Mouse (Mus musculus) heart, postnatal 14 days (tissue): Measurements from ENCODE around the gene Nemf. TPM values are rescaled to one million over a fixed set of nuclear protein-coding genes. Genes with fewer than 3 reads are reported as not detected.
"Not testable (repeated sequence)": the region's sequence is repeated elsewhere in the genome, so short reads cannot be mapped to it uniquely, and the experiment has no call there.

ENCODE experiments used
- DNase-seq, 2 experiments: peaks; one replicate each; pipeline ENCODE4 v3.0.0; 2021 to 2022
- intact Hi-C: fragments of 180-260 bp; cut with DNase I; formaldehyde crosslinking; loops from one replicate; pipeline ENCODE4 v1.15.1; 2025
- long read RNA-seq, 2 experiments: library from polyadenylated mRNA; stranded (forward); transcript quantifications; one replicate each; pipeline ENCODE4 v2.0.0; 2021
- total RNA-seq, 2 experiments: library from RNA; stranded (reverse); gene quantifications; 2 replicates each; pipeline ENCODE4 v1.2.3; 2021

Gene Nemf
- total RNA-seq = 10 to 100 TPM; 26.1 to 28.5 TPM
- long read RNA-seq, experiment 1, full-length matches to known transcripts = 14 of 25 reads
- long read RNA-seq, experiment 1, partial matches to known transcripts = 6 of 25 reads
- long read RNA-seq, experiment 1, other reads (novel, unspliced or antisense) = 5 of 25 reads
- long read RNA-seq, experiment 2, full-length matches to known transcripts = 24 of 33 reads
- long read RNA-seq, experiment 2, partial matches to known transcripts = 3 of 33 reads
- long read RNA-seq, experiment 2, other reads (novel, unspliced or antisense) = 6 of 33 reads

DNA sequence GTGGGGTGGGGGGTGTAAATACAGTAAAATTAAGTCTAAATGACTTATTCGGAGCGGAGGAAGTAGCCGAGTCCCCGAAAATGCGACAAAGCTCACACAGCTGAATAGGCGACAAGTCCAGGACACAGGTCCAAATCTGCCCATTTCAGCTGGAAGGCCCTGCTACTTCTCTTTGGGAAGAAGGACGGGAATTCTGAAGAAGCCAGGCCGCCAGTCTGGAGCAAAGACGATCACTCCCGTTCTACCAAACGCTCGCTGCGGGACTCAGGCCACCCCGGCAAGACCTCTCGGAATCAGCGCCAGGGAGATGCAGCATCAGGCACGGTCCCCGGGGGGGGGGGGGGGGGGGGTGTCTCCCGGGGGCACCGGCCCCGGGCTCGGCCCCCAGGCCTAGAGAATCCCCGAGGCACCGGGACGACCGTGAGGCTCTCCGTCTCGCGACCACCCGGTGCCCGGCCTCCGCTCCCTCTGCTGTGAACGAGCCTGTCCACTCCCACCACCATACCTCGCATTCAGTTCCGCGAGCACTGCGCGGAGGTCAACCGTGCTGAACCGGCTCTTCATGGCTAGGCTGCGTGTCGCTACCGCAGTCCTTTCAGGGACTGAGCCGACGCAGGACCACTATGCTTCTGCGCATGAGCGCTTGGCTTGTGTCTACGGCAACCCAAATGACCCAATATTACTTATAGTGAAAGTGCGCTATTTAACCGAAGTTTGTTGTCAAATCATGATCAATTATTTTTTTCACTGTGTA, at the start of gene Nemf:
Gene Nemf (minus strand): TSS at position 620 of the 754 bp plus-strand sequence.
- intact Hi-C loops = no loop called here
- peak; percentile 81 to 85 for DNase-seq

DNA sequence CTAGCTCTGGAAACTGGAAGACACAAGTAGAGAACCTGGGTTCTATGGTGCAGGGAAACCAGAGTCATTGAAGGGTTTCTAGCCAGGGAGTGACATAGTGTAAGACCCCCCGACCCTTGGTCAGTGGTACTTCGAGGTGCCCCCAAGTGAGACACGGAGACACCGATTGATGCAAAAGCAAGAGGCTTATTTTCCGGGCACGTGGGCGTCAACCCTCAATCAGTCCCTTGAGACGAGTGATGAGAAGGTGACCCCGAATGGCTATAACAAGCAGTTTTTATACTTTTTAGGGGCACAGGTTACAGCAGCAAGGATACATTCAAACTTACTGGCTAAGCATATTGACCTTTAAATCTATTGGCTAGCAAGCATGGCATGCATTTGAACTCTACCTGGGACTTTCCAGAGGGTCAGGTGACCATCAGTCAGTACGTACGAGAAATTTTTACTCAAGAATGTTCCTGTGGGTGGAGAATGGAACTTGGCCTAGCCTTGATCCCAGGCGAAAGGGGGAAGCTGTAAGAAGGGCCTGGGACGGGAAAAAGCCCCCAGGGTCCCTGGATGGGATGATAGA, 45.7 kb upstream of the Nemf start:
- intact Hi-C loops = no loop called here
- no peak for DNase-seq

DNA sequence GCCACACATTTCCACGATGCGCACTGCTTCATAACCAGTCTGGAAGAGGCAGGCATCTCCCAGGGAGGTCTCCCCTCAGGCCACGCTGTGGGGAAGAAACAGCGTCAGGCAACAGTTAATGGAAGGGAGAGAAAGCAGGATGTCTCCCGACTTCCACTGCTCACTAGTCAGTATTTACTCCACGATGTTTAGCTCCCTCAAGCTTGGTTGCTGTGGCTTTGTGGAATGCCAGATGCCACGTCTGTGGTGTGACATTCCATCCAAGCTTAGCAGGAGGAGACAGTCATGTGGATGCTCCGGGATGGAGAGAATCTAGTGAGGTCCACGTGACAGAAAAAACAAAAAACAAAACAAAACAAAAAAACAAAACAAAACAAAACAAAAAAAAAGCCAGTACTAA, 45.1 kb upstream of the Nemf start:
- DNase-seq = no peak
- intact Hi-C loops = no loop called here

DNA sequence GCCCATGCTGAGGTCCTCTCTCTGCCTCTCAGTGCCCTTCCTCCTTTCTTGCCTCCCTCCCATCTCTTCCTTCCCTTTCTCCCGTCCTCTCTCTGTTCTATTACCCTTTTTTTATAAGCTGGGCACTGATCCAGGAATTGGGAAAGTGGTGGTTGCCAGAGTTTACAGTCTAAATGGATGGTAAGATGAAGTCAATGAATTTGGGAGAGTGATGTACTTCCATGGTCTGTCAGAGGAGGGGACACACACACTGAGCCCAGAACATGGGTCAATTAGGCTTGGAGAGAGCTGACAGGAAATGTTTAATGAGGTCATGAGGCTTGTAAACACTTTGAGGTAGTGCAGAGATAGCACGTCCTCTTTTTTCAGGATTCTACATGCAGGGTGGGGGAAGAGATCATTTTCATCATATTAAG, 43.9 kb upstream of the Nemf start:
- no peak for DNase-seq
- intact Hi-C loops = no loop called here

DNA sequence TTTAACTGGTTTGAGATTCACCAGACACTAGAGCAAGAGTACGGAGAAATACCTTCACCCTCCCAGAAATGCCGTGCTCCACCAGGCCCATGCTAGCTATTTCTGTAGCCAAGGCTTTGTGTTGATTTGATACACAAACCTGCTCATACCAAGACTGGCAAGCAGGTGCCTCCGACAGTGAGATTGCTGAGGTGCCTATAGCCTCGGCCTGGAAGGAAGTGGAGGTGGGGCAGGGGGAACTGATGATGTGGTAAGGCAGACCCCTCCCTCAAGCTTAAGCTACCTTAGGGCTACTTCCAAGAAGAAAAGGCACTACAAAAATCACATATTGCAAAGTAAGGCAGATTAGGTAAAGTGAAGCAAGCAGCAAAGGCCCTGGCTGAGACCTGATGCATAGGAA, 43.4 kb upstream of the Nemf start:
- intact Hi-C loops = no loop called here
- no peak for DNase-seq

DNA sequence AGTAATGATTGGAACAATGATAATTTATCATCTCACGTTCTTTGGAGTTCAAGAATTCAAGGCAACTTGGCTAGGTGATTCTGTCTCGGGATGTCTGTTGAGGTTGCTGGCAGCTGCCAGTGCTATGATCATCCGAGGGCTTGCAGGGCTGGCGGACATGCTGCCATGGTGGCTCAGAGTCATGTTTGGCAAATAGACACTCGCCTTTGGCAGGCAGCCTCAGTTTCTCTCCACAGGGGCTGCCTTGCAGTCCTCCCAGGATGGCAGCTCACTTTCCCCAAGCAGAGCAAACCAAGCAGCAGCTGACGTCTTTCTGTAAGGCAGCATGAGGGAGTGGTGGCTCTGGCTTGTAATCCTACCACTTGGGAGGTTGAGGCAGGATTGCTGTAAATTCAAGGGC, 37.5 kb upstream of the Nemf start:
- DNase-seq = no peak
- intact Hi-C loops = no loop called here

DNA sequence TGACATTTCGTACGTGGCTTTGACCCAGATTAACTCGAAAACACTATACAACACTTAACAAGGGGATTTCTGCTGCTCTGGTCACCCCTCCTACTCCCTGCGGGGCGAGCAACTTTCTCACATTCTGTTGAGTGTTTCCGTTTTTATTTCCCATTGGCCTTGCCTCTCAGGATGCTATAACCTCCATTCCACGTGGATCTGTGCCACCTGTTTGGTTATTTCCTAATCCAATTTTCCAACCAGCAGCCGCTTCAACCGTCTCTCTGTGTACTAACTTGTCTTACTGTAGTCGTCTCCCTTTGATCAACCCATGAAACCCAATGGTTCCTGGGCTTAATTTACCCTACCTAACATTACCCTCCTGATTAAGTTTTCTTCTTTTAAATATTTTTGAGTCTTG, 36.1 kb upstream of the Nemf start:
- intact Hi-C loops = no loop called here
- DNase-seq = no peak

DNA sequence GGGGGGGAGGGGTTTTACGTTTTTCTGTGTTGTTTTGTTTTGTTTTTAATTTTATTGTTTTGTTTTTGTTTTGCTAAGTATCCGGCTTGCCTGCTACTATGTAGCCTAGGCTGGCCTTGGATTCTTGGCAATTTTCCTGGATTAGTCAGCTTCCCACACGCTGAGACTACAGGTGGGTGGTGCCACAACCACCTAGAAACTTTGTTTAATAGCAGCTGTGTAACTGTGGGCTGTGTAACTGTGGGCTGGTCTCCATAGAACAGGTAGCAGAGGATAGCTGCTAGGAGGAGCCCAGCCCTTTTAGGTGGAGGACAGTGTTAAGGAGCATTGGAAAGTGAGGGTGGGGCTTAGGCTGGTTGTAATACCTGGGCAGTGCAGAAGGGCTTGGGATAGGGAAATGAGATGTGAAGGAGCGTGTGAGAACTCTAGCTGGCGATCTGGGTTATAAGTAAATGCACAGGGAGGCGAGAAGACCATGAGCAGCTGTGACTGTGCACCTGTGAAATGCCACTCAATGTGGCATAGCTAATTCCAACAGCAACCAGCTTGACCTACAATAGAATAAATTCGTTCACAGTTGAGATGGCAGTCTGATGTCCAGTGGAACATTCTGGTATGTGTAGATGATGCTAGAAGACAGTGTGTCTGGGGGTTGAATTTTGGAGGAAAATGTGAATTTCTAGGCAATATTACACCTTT, 33.2 kb upstream of the Nemf start:
- intact Hi-C loops = no loop called here
- no peak for DNase-seq

DNA sequence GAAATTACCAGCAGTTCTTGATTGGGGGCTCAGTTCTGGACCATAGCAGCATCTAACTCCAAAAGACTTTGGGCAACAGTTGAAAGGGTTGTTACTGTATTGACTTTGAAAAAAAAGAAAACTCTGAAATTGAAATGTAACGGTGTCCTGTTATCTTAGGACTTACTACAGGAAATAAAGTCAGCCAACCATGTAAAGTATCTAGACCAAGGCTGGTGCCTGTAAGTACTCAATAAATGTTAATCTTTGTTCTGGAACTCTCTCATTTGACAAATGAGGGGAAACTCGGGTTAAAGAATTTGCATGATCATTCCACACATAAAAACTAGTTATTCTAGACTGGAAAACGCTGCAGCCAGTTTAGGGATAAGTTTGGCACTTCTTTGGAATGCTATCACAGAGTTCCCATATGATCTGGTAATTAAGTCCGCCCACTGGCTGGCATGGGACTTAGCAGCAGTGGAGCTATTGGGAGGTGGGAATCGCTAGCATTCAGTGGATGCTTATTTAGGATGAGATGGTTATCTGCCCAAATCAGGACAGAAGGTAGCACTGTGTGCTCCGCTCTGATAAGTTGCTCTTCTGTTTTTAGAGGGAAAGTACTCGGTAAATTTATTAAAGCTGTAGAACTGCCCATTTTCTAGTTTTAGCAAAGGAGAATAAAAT, 32.4 kb upstream of the Nemf start:
- intact Hi-C loops = no loop called here
- DNase-seq = no peak

DNA sequence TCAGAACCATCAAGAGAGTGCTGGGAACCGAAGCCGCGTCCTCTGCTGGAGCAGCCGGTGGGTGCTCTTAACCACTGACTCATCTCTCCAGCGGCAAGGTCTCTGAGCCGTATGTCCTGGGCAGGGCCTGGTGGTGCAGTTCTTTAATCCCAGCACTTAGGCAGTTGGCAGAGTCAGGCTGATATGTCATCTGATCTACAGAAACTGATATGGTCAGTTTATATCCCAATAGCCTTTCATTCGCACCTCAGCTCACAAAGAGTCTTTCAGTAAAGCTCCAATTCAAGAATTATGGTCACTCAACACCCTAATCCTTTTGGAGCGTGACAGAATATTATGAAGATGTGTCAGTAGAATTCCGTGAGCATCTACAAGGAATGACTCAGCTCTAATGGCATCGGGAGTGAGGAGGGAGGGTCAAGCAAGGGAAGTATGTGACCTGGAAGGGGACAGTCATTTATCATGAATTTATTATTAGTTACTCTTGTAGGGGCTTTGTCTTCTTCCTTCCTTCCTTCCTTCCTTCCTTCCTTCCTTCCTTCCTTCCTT, 31.4 kb upstream of the Nemf start:
- intact Hi-C loops = no loop called here
- no peak for DNase-seq

DNA sequence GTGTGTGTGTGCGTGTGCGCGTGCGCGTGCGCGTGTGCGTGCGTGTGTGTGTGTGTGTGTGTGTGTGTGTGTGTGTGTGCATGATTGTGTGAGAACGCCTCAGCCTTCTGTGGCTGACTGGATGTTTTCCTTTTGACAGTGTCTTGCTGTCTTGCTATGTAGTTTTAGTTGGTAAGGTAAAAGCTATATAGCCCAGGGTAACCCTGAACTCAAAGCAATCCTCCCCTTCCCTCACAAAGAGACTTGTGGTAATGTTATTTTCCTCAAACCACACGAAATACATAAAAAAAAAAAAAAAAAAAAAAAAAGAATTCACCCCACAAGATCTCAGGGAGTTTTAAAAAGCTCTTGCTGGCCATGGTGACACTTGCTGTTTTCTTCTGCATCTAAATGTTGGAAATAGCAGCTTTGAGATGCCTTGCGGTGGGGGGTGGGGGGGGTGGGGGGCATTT, 29.3 kb upstream of the Nemf start:
- intact Hi-C loops, DNase-seq: not testable (repeated sequence)

DNA sequence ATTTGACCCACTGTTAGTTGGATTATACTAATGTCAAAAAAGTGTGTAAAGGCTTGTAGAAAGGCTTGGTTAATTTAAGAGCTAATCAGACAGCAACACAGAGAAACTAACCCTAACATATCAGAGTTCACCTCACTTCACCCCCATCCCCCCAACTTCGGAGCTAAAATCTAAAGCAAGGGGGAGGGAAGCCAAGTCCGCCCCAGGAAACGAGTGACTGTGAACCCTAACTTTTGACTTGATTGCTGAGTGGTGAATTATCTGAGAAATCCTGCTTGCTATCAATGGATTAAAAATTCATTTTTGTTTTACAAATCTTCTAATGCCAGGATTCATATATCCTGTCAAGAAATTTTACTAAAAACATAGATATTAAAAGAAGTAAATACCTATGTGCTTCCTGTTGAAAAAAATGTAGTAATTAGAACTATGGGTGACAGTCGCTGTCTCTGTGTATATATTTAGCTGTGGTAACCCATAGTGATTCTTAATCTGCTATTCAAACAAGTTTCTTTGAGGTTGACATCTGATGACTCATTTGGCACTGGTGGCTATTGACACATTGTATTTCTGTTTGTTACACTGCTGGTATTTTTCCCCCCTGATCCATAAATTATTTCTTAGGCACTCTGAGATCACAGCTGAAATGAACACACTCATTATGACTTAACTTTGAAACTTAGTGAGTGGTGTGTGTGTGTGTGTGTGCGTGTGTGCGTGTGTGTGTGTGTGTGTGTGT, 28.7 kb upstream of the Nemf start:
- DNase-seq = no peak
- intact Hi-C loops = no loop called here

DNA sequence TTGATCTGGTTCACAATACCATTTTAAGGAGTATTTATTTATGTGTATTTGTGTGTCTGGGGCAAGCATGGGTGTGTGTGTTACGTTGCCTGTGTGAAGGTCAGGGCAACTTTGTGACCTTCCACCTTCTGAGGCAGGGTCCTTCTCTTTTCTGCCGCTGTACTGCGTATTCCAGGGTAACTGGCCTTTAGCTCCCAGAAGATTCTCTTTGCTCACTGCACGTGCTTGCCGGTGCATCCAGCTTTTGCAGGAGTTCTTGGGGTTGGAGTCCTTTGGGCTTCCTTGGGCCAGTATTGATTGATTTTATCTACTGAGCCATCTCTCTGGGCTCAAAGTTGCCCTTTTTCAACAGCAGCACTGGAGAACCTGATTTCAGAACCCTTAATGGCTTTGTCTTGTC, 27.6 kb upstream of the Nemf start:
- DNase-seq = no peak
- intact Hi-C loops = no loop called here

DNA sequence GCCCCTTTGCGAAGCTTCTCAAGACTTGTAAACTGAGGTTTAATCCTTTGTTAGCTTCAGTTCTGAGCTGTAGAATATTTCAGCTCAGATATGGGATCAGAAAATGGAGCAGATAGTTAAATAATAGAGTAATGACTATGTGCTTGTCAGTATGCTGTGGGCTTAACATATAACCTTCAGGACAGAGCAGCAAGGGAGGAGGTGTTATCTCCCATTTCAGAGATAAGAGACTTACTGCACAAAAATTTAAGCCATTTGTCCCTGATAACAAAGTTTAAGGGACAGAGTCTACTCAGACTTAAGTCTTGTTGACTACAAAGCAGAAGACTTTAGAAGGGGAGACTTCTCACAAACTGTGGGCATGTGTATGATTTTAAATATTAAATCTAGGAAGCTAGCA, 25.9 kb upstream of the Nemf start:
- intact Hi-C loops = no loop called here
- DNase-seq = no peak

DNA sequence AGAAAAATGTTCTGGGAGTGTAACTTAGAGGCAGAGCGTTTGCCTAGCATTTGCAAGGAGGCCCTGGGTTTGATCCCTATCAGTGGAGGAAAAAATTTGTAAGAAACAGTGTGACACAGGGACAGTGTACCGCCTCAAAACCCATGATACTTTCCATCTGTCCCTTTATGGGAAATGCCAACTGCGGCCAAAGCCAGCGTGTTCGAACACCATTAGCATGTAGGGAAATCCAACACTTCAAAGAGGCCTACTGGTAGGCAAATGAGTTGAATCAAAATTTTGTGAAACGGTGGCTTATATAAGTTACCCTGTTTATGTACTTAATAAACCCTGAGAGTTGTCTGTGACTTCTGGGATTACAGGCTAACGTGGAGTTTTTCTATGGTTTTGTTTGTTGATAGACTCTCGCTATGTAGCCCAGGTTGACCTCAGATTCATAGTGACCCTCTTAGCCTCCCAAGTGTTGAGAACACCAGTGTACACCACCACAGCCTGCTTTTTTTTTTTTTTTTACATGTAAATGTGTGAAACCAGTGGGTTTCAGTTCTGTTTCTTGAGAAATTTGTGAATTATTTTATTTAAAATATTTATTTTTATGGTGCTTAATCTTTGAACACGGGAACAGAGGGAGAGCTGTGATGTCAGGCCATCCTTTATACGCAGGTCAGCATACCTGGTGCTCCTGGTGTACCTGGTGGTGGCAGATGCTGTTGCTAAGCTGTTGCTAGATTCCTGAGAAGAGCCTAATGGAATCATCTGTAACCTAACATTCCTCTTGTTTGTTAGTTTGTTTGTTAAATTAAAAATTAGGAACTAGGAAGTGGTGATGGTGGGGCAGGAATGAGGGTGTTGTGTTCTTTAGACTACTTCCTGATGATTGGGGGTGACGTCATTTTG, 21.8 kb upstream of the Nemf start:
- intact Hi-C loops = loop anchor here (5.0 kb wide), 1 partner anchor 38 kb away; no protein-coding TSS in a partner anchor

DNA sequence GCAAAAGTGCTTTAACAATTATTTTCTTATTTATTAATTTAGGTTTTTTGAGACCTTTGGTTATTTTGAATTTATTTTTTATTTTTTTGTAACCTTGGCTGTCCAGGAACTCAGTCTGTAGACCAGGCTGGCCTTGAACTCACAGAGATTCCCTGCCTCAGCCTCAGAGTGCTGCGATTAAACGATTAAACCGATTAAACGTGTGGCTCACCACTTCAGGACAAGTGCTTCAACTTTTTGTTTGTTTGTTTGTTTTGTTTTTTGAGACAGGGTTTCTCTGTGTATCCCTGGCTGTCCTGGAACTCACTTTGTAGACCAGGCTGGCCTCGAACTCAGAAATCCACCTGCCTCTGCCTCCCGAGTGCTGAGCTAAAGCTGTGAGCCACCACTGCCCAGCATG, 20.7 kb upstream of the Nemf start:
- DNase-seq = not testable (repeated sequence)
- intact Hi-C loops = loop anchor here (5.0 kb wide), 1 partner anchor 40 kb away; no protein-coding TSS in a partner anchor

More for the DNA sequence above, 21.8 kb upstream of the Nemf start:
- DNase-seq = no peak

DNA sequence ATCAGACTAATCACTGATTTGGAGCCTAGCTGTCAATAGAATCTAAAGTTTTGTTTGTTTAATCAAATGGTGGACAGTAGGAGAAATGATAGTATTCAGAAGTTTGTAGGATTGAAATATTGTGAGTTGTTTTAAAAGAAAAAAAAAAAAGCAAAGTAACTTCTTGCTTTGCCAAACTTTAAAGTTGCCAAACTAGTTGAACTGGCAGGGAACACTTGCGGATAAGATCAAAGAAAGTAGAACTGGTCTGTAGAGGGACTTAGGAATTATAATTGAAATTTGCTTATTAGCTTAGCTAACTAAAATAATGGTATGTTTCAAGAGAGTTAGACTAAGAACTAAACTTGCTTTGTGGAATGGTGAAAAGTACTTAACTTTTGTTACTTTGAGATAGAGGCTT, 20.2 kb upstream of the Nemf start:
- intact Hi-C loops = loop anchor here (5.0 kb wide), 1 partner anchor 40 kb away; no protein-coding TSS in a partner anchor
- DNase-seq = no peak

DNA sequence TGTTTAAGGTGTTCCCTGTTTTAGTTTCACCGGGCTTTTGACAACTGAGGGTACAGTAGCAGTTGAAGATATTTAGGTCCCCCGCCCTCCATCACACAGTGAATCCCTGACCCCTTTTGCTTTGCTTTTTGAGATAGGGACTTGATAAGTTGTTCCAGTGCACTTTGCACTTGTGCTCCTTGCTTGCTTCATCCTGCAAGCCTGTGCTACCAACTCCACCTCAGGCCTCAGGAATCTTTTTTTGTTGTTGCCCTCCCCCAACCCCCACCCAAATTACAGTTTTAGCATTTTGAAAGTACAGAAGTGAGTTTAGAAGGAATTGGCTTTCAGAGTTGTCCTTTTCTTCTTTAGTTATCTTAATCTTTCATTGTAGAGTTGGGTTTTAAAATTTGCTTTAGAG, 19.2 kb upstream of the Nemf start:
- DNase-seq = no peak
- intact Hi-C loops = loop anchor here (5.0 kb wide), 1 partner anchor 41 kb away; no protein-coding TSS in a partner anchor
